Mouse (Mus musculus): ENCODE results near the gene Zdhhc13. TPM values are rescaled to one million over a fixed set of nuclear protein-coding genes. Genes with fewer than 3 reads are reported as not detected.

Gene Zdhhc13
- polyA plus RNA-seq, 1 experiment from 2014 or later: 37.0 TPM

GRCm38 (mm10) chr7:48777721-48778504, 10.9 kb upstream of the Zdhhc13 start:
- peak; percentile 93 for ATAC-seq
- 38% methylated on average over 8 of the region's 8 CpGs for WGBS
- no peak overlapping the region for H3K4me3 ChIP-seq (ENCODE audit: low read length)

GRCm38 (mm10) chr7:48779110-48779509, 9.7 kb upstream of the Zdhhc13 start:
- no peak overlapping the region for H3K4me2 ChIP-seq (ENCODE audit: low read length)
- H3K4me1 ChIP-seq (ENCODE audit: control insufficient read depth, insufficient read depth, low read depth, low read length): no peaks in the 10 kb centered on the region; the same call in 1 of the 2 replicates
- 60% methylated on average over 3 of the region's 3 CpGs for WGBS
- H3K27ac ChIP-seq (ENCODE audit: low read depth, low read length): no peak overlapping the region
- H3K9me3 ChIP-seq (ENCODE audit: control insufficient read depth, low read length): no peaks in the 10 kb centered on the region
- 0 out of 2 replicates have a peak, but pooled peaks have one; percentile 46 for ATAC-seq
- H3K36me3 ChIP-seq (ENCODE audit: control insufficient read depth, insufficient read depth, low read length): no peaks in the 10 kb centered on the region
- no peak overlapping the region for H3K9ac ChIP-seq (ENCODE audit: low read depth, low read length)
- no peaks in the 10 kb centered on the region for H3K27me3 ChIP-seq (replicated peaks; ENCODE audit: control insufficient read depth, insufficient read depth, low read length)
- H3K4me3 ChIP-seq (ENCODE audit: low read length): no peak overlapping the region

More at GRCm38 (mm10) chr7:48777721-48778504, 10.9 kb upstream of the Zdhhc13 start:
- Histone ChIP-seq H3K9me3 (ENCODE audit: control insufficient read depth, low read length) (no peaks in the 10 kb centered on the region), H3K9ac (ENCODE audit: low read depth, low read length) (no peak overlapping the region), H3K36me3 (ENCODE audit: control insufficient read depth, insufficient read depth, low read length) (no peaks in the 10 kb centered on the region), H3K4me2 (ENCODE audit: low read length) (no peak overlapping the region), H3K27me3 (replicated peaks; ENCODE audit: control insufficient read depth, insufficient read depth, low read length) (no peaks in the 10 kb centered on the region), H3K27ac (ENCODE audit: low read depth, low read length) (peak overlapping the region; percentile 35), H3K4me1 (ENCODE audit: control insufficient read depth, insufficient read depth, low read depth, low read length) (no peaks in the 10 kb centered on the region; the same call in 1 of the 2 replicates)

GRCm38 (mm10) chr7:48782432-48782831, 6.4 kb upstream of the Zdhhc13 start:
- Histone ChIP-seq H3K36me3 (ENCODE audit: control insufficient read depth, insufficient read depth, low read length) (no peaks in the 10 kb centered on the region), H3K4me1 (ENCODE audit: control insufficient read depth, insufficient read depth, low read depth, low read length) (no peaks in the 10 kb centered on the region; the same call in 1 of the 2 replicates), H3K4me3 (ENCODE audit: low read length) (no peak overlapping the region), H3K9ac (ENCODE audit: low read depth, low read length) (no peak overlapping the region), H3K9me3 (ENCODE audit: control insufficient read depth, low read length) (no peaks in the 10 kb centered on the region), H3K4me2 (ENCODE audit: low read length) (no peak overlapping the region), H3K27me3 (replicated peaks; ENCODE audit: control insufficient read depth, insufficient read depth, low read length) (no peaks in the 10 kb centered on the region), H3K27ac (ENCODE audit: low read depth, low read length) (no peak overlapping the region)
- ATAC-seq: no peak
- WGBS: 85% methylated on average over 4 of the region's 4 CpGs

- H3K9me3 ChIP-seq (ENCODE audit: control insufficient read depth, low read length): no peaks in the 10 kb centered on the region
- WGBS: 84% methylated on average over 11 of the region's 11 CpGs
- no peak for ATAC-seq
- H3K4me3 ChIP-seq (ENCODE audit: low read length): no peak overlapping the region
- H3K9ac ChIP-seq (ENCODE audit: low read depth, low read length): no peak overlapping the region
- no peak overlapping the region for H3K27ac ChIP-seq (ENCODE audit: low read depth, low read length)
- no peaks in the 10 kb centered on the region for H3K27me3 ChIP-seq (replicated peaks; ENCODE audit: control insufficient read depth, insufficient read depth, low read length)
- peaks cover 2% of the 10 kb centered on the region; the same call in 1 of the 2 replicates for H3K4me1 ChIP-seq (ENCODE audit: control insufficient read depth, insufficient read depth, low read depth, low read length)
- no peaks in the 10 kb centered on the region for H3K36me3 ChIP-seq (ENCODE audit: control insufficient read depth, insufficient read depth, low read length)
- H3K4me2 ChIP-seq (ENCODE audit: low read length): no peak overlapping the region
Measured at GRCm38 (mm10) chr7:48784773-48785523, 3.9 kb upstream of the Zdhhc13 start.

GRCm38 (mm10) chr7:48788348-48788747, 455 bp upstream of the Zdhhc13 start:
- peaks cover 11% of the 10 kb centered on the region for H3K4me1 ChIP-seq (ENCODE audit: control insufficient read depth, insufficient read depth, low read depth, low read length)
- no peaks in the 10 kb centered on the region for H3K36me3 ChIP-seq (ENCODE audit: control insufficient read depth, insufficient read depth, low read length)
- H3K27me3 ChIP-seq (replicated peaks; ENCODE audit: control insufficient read depth, insufficient read depth, low read length): no peaks in the 10 kb centered on the region
- 65% methylated on average over 3 of the region's 3 CpGs for WGBS
- no peak for ATAC-seq
- no peaks in the 10 kb centered on the region for H3K9me3 ChIP-seq (ENCODE audit: control insufficient read depth, low read length)
- H3K4me3 ChIP-seq (ENCODE audit: low read length): peak overlapping the region; percentile 91
- H3K4me2 ChIP-seq (ENCODE audit: low read length): peak overlapping the region; percentile 85
- H3K9ac ChIP-seq (ENCODE audit: low read depth, low read length): no peak overlapping the region
- no peak overlapping the region; the same call in 1 of the 2 replicates for H3K27ac ChIP-seq (ENCODE audit: low read depth, low read length)

GRCm38 (mm10) chr7:48790117-48790516, 1.3 kb downstream of the Zdhhc13 start:
- H3K36me3 ChIP-seq (ENCODE audit: control insufficient read depth, insufficient read depth, low read length): no peaks in the 10 kb centered on the region
- H3K4me3 ChIP-seq (ENCODE audit: low read length): peak overlapping the region; percentile 14
- H3K27me3 ChIP-seq (replicated peaks; ENCODE audit: control insufficient read depth, insufficient read depth, low read length): no peaks in the 10 kb centered on the region
- no peak overlapping the region for H3K9ac ChIP-seq (ENCODE audit: low read depth, low read length)
- ATAC-seq: no peak
- no peaks in the 10 kb centered on the region for H3K9me3 ChIP-seq (ENCODE audit: control insufficient read depth, low read length)
- H3K27ac ChIP-seq (ENCODE audit: low read depth, low read length): no peak overlapping the region
- H3K4me2 ChIP-seq (ENCODE audit: low read length): peak overlapping the region; percentile 85
- peaks cover 11% of the 10 kb centered on the region for H3K4me1 ChIP-seq (ENCODE audit: control insufficient read depth, insufficient read depth, low read depth, low read length)
- 38% methylated on average over 4 of the region's 4 CpGs for WGBS

GRCm38 (mm10) chr7:48791412-48791811, 2.6 kb downstream of the Zdhhc13 start:
- H3K9ac ChIP-seq (ENCODE audit: low read depth, low read length): no peak overlapping the region
- WGBS: 77% methylated on average over 3 of the region's 3 CpGs

GRCm38 (mm10) chr7:48795130-48795529, 6.3 kb downstream of the Zdhhc13 start:
- no peaks in the 10 kb centered on the region for H3K9me3 ChIP-seq (ENCODE audit: control insufficient read depth, low read length)
- H3K4me3 ChIP-seq (ENCODE audit: low read length): no peak overlapping the region
- 85% methylated on average over 3 of the region's 3 CpGs for WGBS
- no peak for ATAC-seq
- H3K27me3 ChIP-seq (replicated peaks; ENCODE audit: control insufficient read depth, insufficient read depth, low read length): no peaks in the 10 kb centered on the region
- H3K27ac ChIP-seq (ENCODE audit: low read depth, low read length): no peak overlapping the region
- no peak overlapping the region for H3K4me2 ChIP-seq (ENCODE audit: low read length)
- no peak overlapping the region for H3K9ac ChIP-seq (ENCODE audit: low read depth, low read length)
- H3K4me1 ChIP-seq (ENCODE audit: control insufficient read depth, insufficient read depth, low read depth, low read length): peaks cover 7% of the 10 kb centered on the region
- peaks cover 3% of the 10 kb centered on the region; the same call in 1 of the 2 replicates for H3K36me3 ChIP-seq (ENCODE audit: control insufficient read depth, insufficient read depth, low read length)

More at GRCm38 (mm10) chr7:48791412-48791811, 2.6 kb downstream of the Zdhhc13 start:
- Histone ChIP-seq H3K27me3 (replicated peaks; ENCODE audit: control insufficient read depth, insufficient read depth, low read length) (no peaks in the 10 kb centered on the region), H3K36me3 (ENCODE audit: control insufficient read depth, insufficient read depth, low read length) (no peaks in the 10 kb centered on the region; the same call in 1 of the 2 replicates), H3K27ac (ENCODE audit: low read depth, low read length) (no peak overlapping the region), H3K4me2 (ENCODE audit: low read length) (no peak overlapping the region; the same call in 1 of the 2 replicates), H3K4me1 (ENCODE audit: control insufficient read depth, insufficient read depth, low read depth, low read length) (peaks cover 11% of the 10 kb centered on the region), H3K9me3 (ENCODE audit: control insufficient read depth, low read length) (no peaks in the 10 kb centered on the region), H3K4me3 (ENCODE audit: low read length) (no peak overlapping the region)
- ATAC-seq: no peak

- H3K27me3 ChIP-seq (replicated peaks; ENCODE audit: control insufficient read depth, insufficient read depth, low read length): no peaks in the 10 kb centered on the region
- H3K4me1 ChIP-seq (ENCODE audit: control insufficient read depth, insufficient read depth, low read depth, low read length): no peaks in the 10 kb centered on the region
- H3K36me3 ChIP-seq (ENCODE audit: control insufficient read depth, insufficient read depth, low read length): peaks cover 21% of the 10 kb centered on the region
- H3K4me3 ChIP-seq (ENCODE audit: low read length): no peak overlapping the region
- no peaks in the 10 kb centered on the region for H3K9me3 ChIP-seq (ENCODE audit: control insufficient read depth, low read length)
- no peak overlapping the region for H3K9ac ChIP-seq (ENCODE audit: low read depth, low read length)
- H3K27ac ChIP-seq (ENCODE audit: low read depth, low read length): no peak overlapping the region
- peak; percentile 54; the same call in 1 of the 2 replicates for ATAC-seq
- 69% methylated on average over 7 of the region's 7 CpGs for WGBS
- no peak overlapping the region for H3K4me2 ChIP-seq (ENCODE audit: low read length)
Measured at GRCm38 (mm10) chr7:48803381-48803780, 14.6 kb downstream of the Zdhhc13 start.

All from hindbrain, embryonic 16.5 days (tissue).